Mouse (Mus musculus) midbrain, embryonic 14.5 days (tissue): ENCODE measurements around the gene Zkscan5. TPM values are rescaled to one million over a fixed set of nuclear protein-coding genes. Genes with fewer than 3 reads are reported as not detected.
"Not testable (repeated sequence)": the region's sequence is repeated elsewhere in the genome, so short reads cannot be mapped to it uniquely, and the experiment has no call there.

Source experiments
- ATAC-seq: fragments of 200-750 bp; cut with Nextera tagmentation; 2 replicates; pipeline ENCODE4 v1.8.0; 2017; ENCODE audit warnings: moderate number of reproducible peaks, moderate library complexity; ENCODE audit not compliant: low FRiP score, low TSS enrichment
- DNase-seq: peaks from one replicate; pipeline ENCODE4 v3.0.0-alpha.2; 2015
- H3K27ac ChIP-seq: fragments of 300-500 bp; sonication (generic); replicated peaks from 2 replicates; pipeline ENCODE4 v1.5.1; 2014; ENCODE audit warnings: mild to moderate bottlenecking, low read depth, low read length, moderate library complexity
- H3K27me3 ChIP-seq: fragments of 300-500 bp; sonication (generic); 2 replicates; pipeline ENCODE4 v1.6.1; 2014; ENCODE audit warnings: low read length, control low read depth, mixed read lengths; ENCODE audit not compliant: control insufficient read depth, insufficient read depth
- H3K36me3 ChIP-seq: fragments of 300-500 bp; sonication (generic); 2 replicates; pipeline ENCODE4 v1.6.1; 2014; ENCODE audit warnings: low read length, control low read depth; ENCODE audit not compliant: control insufficient read depth, insufficient read depth
- H3K4me1 ChIP-seq: fragments of 300-500 bp; sonication (generic); 2 replicates; pipeline ENCODE4 v1.6.1; 2014; ENCODE audit warnings: mild to moderate bottlenecking, antibody characterized with exemption, low read length, control low read depth; ENCODE audit not compliant: control insufficient read depth, insufficient read depth
- H3K4me2 ChIP-seq: fragments of 300-500 bp; sonication (generic); 2 replicates; pipeline ENCODE4 v1.6.1; 2014; ENCODE audit warnings: mild to moderate bottlenecking, low read length, moderate library complexity
- H3K4me3 ChIP-seq: fragments of 300-500 bp; sonication (generic); replicated peaks from 2 replicates; pipeline ENCODE4 v1.5.1; 2014; ENCODE audit warnings: low read depth, low read length
- H3K9ac ChIP-seq: fragments of 300-500 bp; sonication (generic); replicated peaks from 2 replicates; pipeline ENCODE4 v1.6.1; 2014; ENCODE audit warnings: mild to moderate bottlenecking, low read length, moderate library complexity
- H3K9me3 ChIP-seq: fragments of 300-500 bp; sonication (generic); 2 replicates; pipeline ENCODE4 v1.6.1; 2016; ENCODE audit warnings: low read length, control low read depth, mixed read lengths; ENCODE audit not compliant: control insufficient read depth
- WGBS: fragments of 180-500 bp; shearing (Covaris S2); extraction: QIAGEN DNeasy Blood & Tissue Kit; methylation state at CpG from one replicate; pipeline ENCODE4 v1.1.7; 2014; 5-methylcytosine and 5-hydroxymethylcytosine counted together
- polyA plus RNA-seq: library from polyadenylated mRNA; unstranded; fragments of >200 nt; fragmentation: Nextera tagmentation; extraction: Ambion mirVana; gene quantifications from 2 replicates; pipeline ENCODE4 v1.2.1, GENCODE M21; 2014

The Zkscan5 gene
- polyA plus RNA-seq, 1 experiment from 2014 or later, result 17.9 TPM

DNA sequence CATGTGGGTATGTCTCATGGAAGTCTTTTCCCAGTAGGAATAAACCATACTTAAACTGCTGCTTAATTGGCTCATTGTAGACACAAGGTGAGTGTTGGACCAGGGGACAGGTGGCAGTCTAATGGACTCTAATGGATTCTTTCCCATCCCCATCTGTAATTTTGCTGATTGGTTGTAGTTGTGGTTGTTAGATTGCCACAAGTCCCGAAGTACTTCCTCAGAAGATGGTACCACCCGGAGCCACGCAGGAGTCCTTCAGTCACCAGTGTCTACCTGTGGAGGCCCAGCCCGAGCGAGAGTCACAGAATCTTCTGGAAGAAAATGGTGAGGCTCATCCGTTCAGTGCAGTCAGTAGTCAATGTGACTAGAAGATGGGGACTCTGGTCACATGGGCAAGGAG lies 3.0 kb downstream of the Zkscan5 start:
- 97% methylated on average over 6 of the region's 6 CpGs for WGBS

DNA sequence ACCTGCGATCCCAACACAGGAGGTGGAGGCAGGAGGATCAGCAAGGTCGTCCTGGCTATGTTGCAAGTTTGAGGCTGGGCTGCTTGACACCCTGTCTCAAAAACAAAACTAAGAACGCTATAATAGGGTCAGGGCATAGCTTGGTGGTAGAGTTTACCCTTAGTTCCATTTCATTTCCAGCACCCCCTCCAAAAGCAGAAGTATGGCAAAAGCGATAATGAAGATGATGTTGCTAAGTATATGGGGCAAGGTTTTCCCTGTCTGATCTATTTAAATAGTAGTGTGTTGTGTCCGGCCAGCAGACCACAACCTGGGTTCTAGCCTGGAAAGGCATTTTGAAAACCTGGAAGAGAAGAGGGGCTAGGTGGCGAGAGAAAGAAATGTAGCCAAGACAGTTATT lies 3.6 kb downstream of the Zkscan5 start:
- 88% methylated on average over 6 of the region's 6 CpGs for WGBS
- Histone ChIP-seq H3K36me3 (peaks cover 19% of the 10 kb centered on the region), H3K4me3 (no peak overlapping the region), H3K27ac (no peak overlapping the region), H3K9me3 (no peaks in the 10 kb centered on the region), H3K9ac (no peak overlapping the region), H3K27me3 (no peaks in the 10 kb centered on the region), H3K4me1 (peaks cover 9% of the 10 kb centered on the region), H3K4me2 (no peak overlapping the region)
- DNase-seq (no peak), ATAC-seq (no peak)

More for the DNA sequence above, 3.0 kb downstream of the Zkscan5 start:
- peaks cover 14% of the 10 kb centered on the region for H3K36me3 ChIP-seq
- H3K4me2 ChIP-seq, result no peak overlapping the region
- H3K4me1 ChIP-seq, result peaks cover 9% of the 10 kb centered on the region
- no peak for ATAC-seq
- H3K27ac ChIP-seq, result no peak overlapping the region
- no peak overlapping the region for H3K4me3 ChIP-seq
- H3K9ac ChIP-seq, result no peak overlapping the region
- no peaks in the 10 kb centered on the region for H3K9me3 ChIP-seq
- no peak for DNase-seq
- H3K27me3 ChIP-seq, result no peaks in the 10 kb centered on the region

DNA sequence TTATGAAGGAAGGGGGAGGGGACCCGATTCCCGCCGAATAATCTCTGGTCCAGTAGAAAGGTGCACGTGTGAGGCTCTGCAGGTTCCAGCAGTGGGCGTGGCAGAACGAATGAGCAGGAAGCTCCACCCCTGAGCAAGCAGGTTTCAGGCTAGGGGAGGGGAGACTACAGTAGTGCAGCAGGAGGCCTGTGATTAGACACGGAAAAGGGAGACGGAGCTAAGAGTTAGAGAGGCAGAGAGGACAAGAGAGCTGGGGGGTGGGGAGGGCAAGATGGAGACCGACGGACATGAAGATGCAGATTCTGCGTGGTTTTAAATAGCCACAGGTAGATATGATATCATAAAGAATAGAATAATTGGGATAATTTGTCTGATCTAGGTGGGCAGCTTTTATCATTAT lies 4.0 kb downstream of the Zkscan5 start:
- ATAC-seq, H3K4me2 ChIP-seq: not testable (repeated sequence)
- WGBS, result 50% methylated on average over 11 of the region's 11 CpGs

DNA sequence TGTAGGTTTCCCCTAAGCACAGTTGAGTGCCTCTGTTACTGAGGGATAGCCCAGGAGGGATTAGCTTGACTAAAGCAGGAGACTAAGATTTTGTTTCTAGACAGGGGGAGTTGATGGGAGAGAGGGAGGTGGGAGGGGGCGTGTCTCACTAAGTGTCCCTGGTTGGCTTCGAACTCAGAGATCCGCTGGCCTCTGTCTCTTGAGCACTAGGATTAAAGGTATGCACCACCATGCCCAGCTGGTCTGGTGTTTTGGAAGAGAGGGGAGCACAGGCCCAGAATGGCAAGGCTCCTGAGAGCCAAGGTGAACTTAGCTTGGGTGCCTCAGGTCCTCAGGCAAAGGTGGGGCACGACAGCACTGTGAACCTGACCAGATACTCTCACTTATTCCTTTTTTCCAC lies 7.0 kb downstream of the Zkscan5 start:
- Histone ChIP-seq H3K36me3 (peaks cover 33% of the 10 kb centered on the region), H3K9ac (no peak overlapping the region), H3K4me1 (no peaks in the 10 kb centered on the region), H3K9me3 (no peaks in the 10 kb centered on the region), H3K4me2 (no peak overlapping the region), H3K4me3 (no peak overlapping the region), H3K27ac (no peak overlapping the region), H3K27me3 (no peaks in the 10 kb centered on the region)
- DNase-seq (no peak), ATAC-seq (no peak)
- WGBS, result 99% methylated on average over 4 of the region's 4 CpGs

More for the DNA sequence above, 4.0 kb downstream of the Zkscan5 start:
- H3K4me1 ChIP-seq, H3K9ac ChIP-seq, DNase-seq, H3K27me3 ChIP-seq, H3K9me3 ChIP-seq, H3K4me3 ChIP-seq, H3K27ac ChIP-seq: not testable (repeated sequence)
- peaks cover 22% of the 10 kb centered on the region for H3K36me3 ChIP-seq

DNA sequence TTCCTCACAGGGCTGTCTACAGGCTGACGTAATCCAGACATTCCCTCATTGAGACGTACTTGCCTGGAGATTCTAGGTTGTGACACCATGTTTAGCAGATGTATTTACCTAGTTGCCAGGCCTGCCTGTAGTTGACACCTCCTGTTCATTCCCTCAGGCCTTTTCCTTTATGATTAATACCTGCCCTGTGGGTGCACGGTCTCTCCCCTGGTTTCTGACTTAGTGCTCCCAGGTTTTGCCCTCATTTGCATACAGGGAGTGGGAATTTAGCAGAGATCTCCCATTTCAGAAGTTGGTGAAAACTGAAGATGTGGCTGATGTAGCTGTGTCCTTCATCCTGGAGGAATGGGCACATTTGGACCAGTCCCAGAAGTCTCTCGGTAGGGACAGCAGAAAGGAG lies 7.9 kb downstream of the Zkscan5 start:
- Histone ChIP-seq H3K9me3 (no peaks in the 10 kb centered on the region), H3K4me1 (no peaks in the 10 kb centered on the region), H3K36me3 (peaks cover 33% of the 10 kb centered on the region), H3K27ac (no peak overlapping the region), H3K9ac (no peak overlapping the region), H3K4me2 (no peak overlapping the region), H3K27me3 (no peaks in the 10 kb centered on the region), H3K4me3 (no peak overlapping the region)
- DNase-seq, result no peak
- ATAC-seq, result no peak
- WGBS, result 98% methylated on average over 4 of the region's 4 CpGs

DNA sequence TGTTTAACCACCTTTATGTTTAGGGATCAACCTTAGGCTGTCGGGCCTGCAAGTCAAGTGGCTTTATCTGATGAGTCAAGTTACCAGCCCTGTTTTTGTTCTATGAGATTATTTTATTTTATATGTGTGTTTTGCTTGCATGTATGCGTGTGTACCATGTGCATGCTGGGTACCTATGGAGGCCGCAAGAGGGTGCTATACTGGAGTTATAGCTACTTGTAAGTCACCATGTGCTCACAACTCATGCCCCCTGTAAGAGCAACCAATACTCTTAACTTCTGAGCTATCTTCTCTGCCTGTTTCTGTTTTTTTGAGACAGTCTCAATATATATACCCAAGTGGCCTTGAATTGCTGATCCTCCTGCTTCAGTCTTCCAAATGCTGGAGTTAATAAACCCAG lies 9.1 kb downstream of the Zkscan5 start:
- no peak for ATAC-seq
- no peak for DNase-seq
- Histone ChIP-seq H3K27me3 (no peaks in the 10 kb centered on the region), H3K4me1 (no peaks in the 10 kb centered on the region), H3K36me3 (peaks cover 40% of the 10 kb centered on the region), H3K4me2 (no peak overlapping the region), H3K4me3 (no peak overlapping the region), H3K27ac (no peak overlapping the region), H3K9ac (no peak overlapping the region), H3K9me3 (no peaks in the 10 kb centered on the region)
- WGBS, result 95% methylated on average over 3 of the region's 3 CpGs

DNA sequence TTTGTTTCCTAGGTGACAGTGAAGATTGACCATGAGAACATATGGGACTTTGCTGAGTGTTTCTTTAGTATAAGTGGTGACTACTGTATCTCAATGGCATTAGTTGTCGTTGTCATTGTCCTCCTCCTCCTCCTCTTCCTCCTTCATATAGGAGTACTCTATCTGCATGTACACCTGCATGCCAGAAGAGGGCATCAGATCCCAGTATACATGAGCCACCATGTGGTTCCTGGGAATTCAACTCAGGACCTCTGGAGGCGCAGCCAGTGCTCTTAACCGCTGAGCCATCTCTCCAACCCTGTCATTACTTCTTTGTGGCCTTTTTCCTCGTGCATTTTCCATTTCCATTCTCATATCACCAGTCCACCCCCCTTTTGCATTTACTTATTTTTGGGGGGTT lies 10.3 kb downstream of the Zkscan5 start:
- H3K4me2 ChIP-seq, result no peak overlapping the region
- H3K4me3 ChIP-seq, result no peak overlapping the region
- H3K36me3 ChIP-seq, result peaks cover 50% of the 10 kb centered on the region
- no peaks in the 10 kb centered on the region for H3K4me1 ChIP-seq
- H3K27ac ChIP-seq, result no peak overlapping the region
- ATAC-seq, result no peak
- no peaks in the 10 kb centered on the region for H3K27me3 ChIP-seq
- DNase-seq, result no peak
- H3K9ac ChIP-seq, result no peak overlapping the region
- WGBS, result 75% methylated on average over 4 of the region's 4 CpGs
- H3K9me3 ChIP-seq, result no peaks in the 10 kb centered on the region

DNA sequence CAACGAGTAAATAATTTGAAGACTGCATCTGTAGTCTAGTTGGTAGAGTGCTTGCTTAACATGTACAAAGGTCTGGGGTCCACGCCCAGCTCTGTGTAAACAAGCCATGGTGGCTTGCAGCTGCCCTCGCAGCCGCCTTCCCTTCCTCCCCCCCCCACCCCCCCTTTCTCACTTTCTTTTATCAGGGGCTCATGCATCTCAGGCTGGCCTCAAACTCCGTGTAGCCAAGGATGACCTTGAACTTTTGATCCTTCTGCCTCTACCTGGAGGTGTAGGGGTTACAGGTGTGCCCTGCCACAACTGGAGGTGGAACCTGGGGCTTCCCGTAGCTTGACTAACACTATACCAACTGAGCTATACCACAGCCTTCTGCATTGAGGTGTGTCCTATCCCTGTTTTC lies 13.4 kb downstream of the Zkscan5 start:
- Histone ChIP-seq H3K4me2 (no peak overlapping the region), H3K4me3 (no peak overlapping the region), H3K36me3 (peaks cover 57% of the 10 kb centered on the region), H3K27me3 (no peaks in the 10 kb centered on the region), H3K27ac (no peak overlapping the region), H3K9me3 (no peaks in the 10 kb centered on the region), H3K4me1 (no peaks in the 10 kb centered on the region), H3K9ac (no peak overlapping the region)
- no peak for DNase-seq
- 88% methylated on average over 6 of the region's 6 CpGs for WGBS
- ATAC-seq, result no peak

DNA sequence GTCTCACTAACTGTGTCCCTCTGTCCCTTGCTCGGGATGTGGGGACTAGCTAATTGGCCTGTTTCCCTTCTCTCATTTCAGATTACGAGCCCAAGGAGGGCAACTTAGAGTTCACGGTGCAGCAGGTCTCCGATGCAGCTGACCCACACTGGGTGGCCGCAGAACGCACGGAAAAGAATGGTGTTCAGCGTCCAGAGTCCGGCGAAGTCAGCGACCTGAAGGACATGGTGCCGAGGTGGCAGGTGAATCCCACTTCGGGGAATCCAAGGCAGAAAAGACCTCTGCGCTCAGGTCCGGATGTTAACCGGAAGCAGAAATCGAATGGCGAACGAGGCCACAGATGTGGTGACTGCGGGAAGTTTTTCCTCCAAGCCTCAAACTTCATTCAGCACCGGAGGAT lies 13.8 kb downstream of the Zkscan5 start:
- Histone ChIP-seq H3K27me3 (no peaks in the 10 kb centered on the region), H3K4me2 (no peak overlapping the region), H3K9ac (no peak overlapping the region), H3K36me3 (peaks cover 58% of the 10 kb centered on the region), H3K4me1 (no peaks in the 10 kb centered on the region), H3K9me3 (no peaks in the 10 kb centered on the region), H3K4me3 (no peak overlapping the region), H3K27ac (no peak overlapping the region)
- DNase-seq (no peak), ATAC-seq (no peak)
- 97% methylated on average over 21 of the region's 21 CpGs for whole genome bisulfite sequencing
